Mouse (Mus musculus): ENCODE measurements around the gene Cct8l1. TPM values are rescaled to one million over a fixed set of nuclear protein-coding genes. Genes with fewer than 3 reads are reported as not detected.

The Cct8l1 gene
- polyA plus RNA-seq, 1 experiment from 2014 or later: not detected

DNA sequence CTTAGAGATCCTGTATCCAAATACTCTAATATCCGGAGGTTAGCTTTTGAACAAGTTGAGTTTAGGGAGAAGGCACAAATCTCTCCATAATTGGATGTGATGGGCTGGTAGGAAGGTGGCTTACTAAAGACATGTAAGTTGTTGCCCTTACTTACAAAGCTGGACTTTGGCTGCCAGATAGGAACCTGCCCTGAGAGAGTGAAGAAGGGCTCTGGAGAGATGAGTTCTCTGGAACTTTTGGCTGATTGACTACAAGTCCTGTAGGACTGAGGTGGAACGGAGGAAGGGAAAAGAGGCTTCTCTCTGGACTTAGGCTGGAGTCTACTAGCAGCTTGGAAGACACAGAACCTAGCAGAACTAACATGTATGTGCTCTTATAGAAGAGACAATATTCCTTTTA is 19.7 kb downstream of the Cct8l1 start:
- DNase-seq (ENCODE audit: low spot score) (no peak), ATAC-seq (ENCODE audit: insufficient number of reproducible peaks, low FRiP score, low TSS enrichment, low read depth) (no peak)
- Histone ChIP-seq H3K36me3 (ENCODE audit: control insufficient read depth, insufficient read depth, low read length) (no peaks in the 10 kb centered on the region), H3K4me1 (ENCODE audit: control insufficient read depth, insufficient read depth, low read length) (no peaks in the 10 kb centered on the region), H3K9ac (ENCODE audit: low read length) (no peak overlapping the region), H3K27me3 (ENCODE audit: control insufficient read depth, insufficient read depth, low read length) (no peaks in the 10 kb centered on the region), H3K4me3 (ENCODE audit: low read depth, low read length) (no peak overlapping the region), H3K9me3 (ENCODE audit: control insufficient read depth, low read length) (no peaks in the 10 kb centered on the region), H3K4me2 (ENCODE audit: low read depth, severe bottlenecking) (no peak overlapping the region), H3K27ac (replicated peaks; ENCODE audit: low read depth, low read length) (no peak overlapping the region)
- 84% methylated on average over 2 of the region's 2 CpGs for WGBS

- Histone ChIP-seq H3K27me3 (ENCODE audit: control insufficient read depth, insufficient read depth, low read length) (no peaks in the 10 kb centered on the region), H3K4me2 (ENCODE audit: low read depth, severe bottlenecking) (no peak overlapping the region), H3K4me3 (ENCODE audit: low read depth, low read length) (no peak overlapping the region), H3K9me3 (ENCODE audit: control insufficient read depth, low read length) (no peaks in the 10 kb centered on the region), H3K36me3 (ENCODE audit: control insufficient read depth, insufficient read depth, low read length) (no peaks in the 10 kb centered on the region), H3K27ac (replicated peaks; ENCODE audit: low read depth, low read length) (no peak overlapping the region), H3K9ac (ENCODE audit: low read length) (no peak overlapping the region), H3K4me1 (ENCODE audit: control insufficient read depth, insufficient read depth, low read length) (no peaks in the 10 kb centered on the region)
- 79% methylated on average over 2 of the region's 2 CpGs for WGBS
- ATAC-seq (ENCODE audit: insufficient number of reproducible peaks, low FRiP score, low TSS enrichment, low read depth) (no peak), DNase-seq (ENCODE audit: low spot score) (no peak)
These were observed 20.6 kb downstream of the Cct8l1 start for GRCm38 (mm10) chr5:25536451-25536850.

GRCm38 (mm10) chr5:25536921-25537409 is 21.1 kb downstream of the Cct8l1 start:
- no peaks in the 10 kb centered on the region for H3K27me3 ChIP-seq (ENCODE audit: control insufficient read depth, insufficient read depth, low read length)
- H3K9me3 ChIP-seq (ENCODE audit: control insufficient read depth, low read length): no peaks in the 10 kb centered on the region
- H3K9ac ChIP-seq (ENCODE audit: low read length): no peak overlapping the region
- H3K27ac ChIP-seq (replicated peaks; ENCODE audit: low read depth, low read length): no peak overlapping the region
- DNase-seq (ENCODE audit: low spot score) (no peak), ATAC-seq (ENCODE audit: insufficient number of reproducible peaks, low FRiP score, low TSS enrichment, low read depth) (no peak)
- H3K36me3 ChIP-seq (ENCODE audit: control insufficient read depth, insufficient read depth, low read length): no peaks in the 10 kb centered on the region
- WGBS: 56% methylated on average over 6 of the region's 6 CpGs
- no peaks in the 10 kb centered on the region for H3K4me1 ChIP-seq (ENCODE audit: control insufficient read depth, insufficient read depth, low read length)
- no peak overlapping the region for H3K4me3 ChIP-seq (ENCODE audit: low read depth, low read length)
- H3K4me2 ChIP-seq (ENCODE audit: low read depth, severe bottlenecking): no peak overlapping the region

GRCm38 (mm10) chr5:25540412-25540811 is 24.5 kb downstream of the Cct8l1 start:
- H3K4me3 ChIP-seq (ENCODE audit: low read depth, low read length): no peak overlapping the region

DNA sequence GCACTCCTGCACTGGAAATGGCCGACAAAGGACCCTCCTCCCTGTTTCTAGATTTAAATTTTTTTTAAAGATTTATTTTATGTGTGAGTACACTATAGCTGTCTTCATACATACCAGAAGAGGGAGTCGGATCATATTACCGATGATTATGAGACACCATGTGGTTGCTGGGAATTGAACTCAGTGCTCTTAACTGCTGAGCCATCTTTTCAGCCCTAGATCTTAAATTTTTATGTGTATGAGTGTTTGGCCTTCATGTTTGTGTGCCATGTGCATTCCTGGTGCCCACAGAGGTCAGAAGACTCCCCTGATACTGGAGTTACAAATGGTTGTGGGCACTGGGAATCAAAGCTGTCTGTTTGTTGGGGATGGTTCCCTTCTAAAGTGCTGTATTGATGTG is 25.1 kb downstream of the Cct8l1 start:
- no peak overlapping the region for H3K9ac ChIP-seq (ENCODE audit: low read length)
- ATAC-seq (ENCODE audit: insufficient number of reproducible peaks, low FRiP score, low TSS enrichment, low read depth) (no peak), DNase-seq (ENCODE audit: low spot score) (peak; percentile 4)
- no peaks in the 10 kb centered on the region for H3K4me1 ChIP-seq (ENCODE audit: control insufficient read depth, insufficient read depth, low read length)
- no peaks in the 10 kb centered on the region for H3K9me3 ChIP-seq (ENCODE audit: control insufficient read depth, low read length)
- H3K4me3 ChIP-seq (ENCODE audit: low read depth, low read length): no peak overlapping the region
- H3K27ac ChIP-seq (replicated peaks; ENCODE audit: low read depth, low read length): no peak overlapping the region
- H3K36me3 ChIP-seq (ENCODE audit: control insufficient read depth, insufficient read depth, low read length): no peaks in the 10 kb centered on the region
- 80% methylated on average over 3 of the region's 3 CpGs for WGBS
- H3K4me2 ChIP-seq (ENCODE audit: low read depth, severe bottlenecking): no peak overlapping the region
- no peaks in the 10 kb centered on the region for H3K27me3 ChIP-seq (ENCODE audit: control insufficient read depth, insufficient read depth, low read length)

More at GRCm38 (mm10) chr5:25540412-25540811, 24.5 kb downstream of the Cct8l1 start:
- Histone ChIP-seq H3K27ac (replicated peaks; ENCODE audit: low read depth, low read length) (no peak overlapping the region), H3K9me3 (ENCODE audit: control insufficient read depth, low read length) (no peaks in the 10 kb centered on the region), H3K4me1 (ENCODE audit: control insufficient read depth, insufficient read depth, low read length) (no peaks in the 10 kb centered on the region), H3K36me3 (ENCODE audit: control insufficient read depth, insufficient read depth, low read length) (no peaks in the 10 kb centered on the region), H3K27me3 (ENCODE audit: control insufficient read depth, insufficient read depth, low read length) (no peaks in the 10 kb centered on the region), H3K4me2 (ENCODE audit: low read depth, severe bottlenecking) (no peak overlapping the region), H3K9ac (ENCODE audit: low read length) (no peak overlapping the region)
- ATAC-seq (ENCODE audit: insufficient number of reproducible peaks, low FRiP score, low TSS enrichment, low read depth) (no peak), DNase-seq (ENCODE audit: low spot score) (no peak)

DNA sequence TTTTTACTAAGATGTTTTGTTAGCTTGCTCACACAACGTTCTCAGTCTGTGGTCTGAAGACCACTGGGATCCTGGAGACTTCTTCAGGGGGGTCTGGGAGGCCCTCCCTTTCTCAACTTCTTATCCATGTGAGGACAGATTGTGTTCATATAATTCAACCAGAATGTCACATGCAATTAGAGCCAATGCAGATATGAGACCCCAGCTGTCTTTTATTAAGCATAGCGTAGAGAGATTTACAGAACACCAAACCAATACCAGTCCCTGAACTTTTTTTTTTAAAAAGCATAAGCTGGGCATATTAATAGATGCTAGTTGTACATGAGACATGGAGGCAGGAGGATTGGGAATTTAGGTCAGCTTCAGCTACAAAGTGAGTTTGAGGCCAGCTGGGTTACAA is 25.8 kb downstream of the Cct8l1 start:
- Histone ChIP-seq H3K4me1 (ENCODE audit: control insufficient read depth, insufficient read depth, low read length) (no peaks in the 10 kb centered on the region), H3K4me3 (ENCODE audit: low read depth, low read length) (no peak overlapping the region), H3K4me2 (ENCODE audit: low read depth, severe bottlenecking) (no peak overlapping the region), H3K27ac (replicated peaks; ENCODE audit: low read depth, low read length) (no peak overlapping the region), H3K9me3 (ENCODE audit: control insufficient read depth, low read length) (no peaks in the 10 kb centered on the region), H3K9ac (ENCODE audit: low read length) (no peak overlapping the region), H3K27me3 (ENCODE audit: control insufficient read depth, insufficient read depth, low read length) (no peaks in the 10 kb centered on the region), H3K36me3 (ENCODE audit: control insufficient read depth, insufficient read depth, low read length) (no peaks in the 10 kb centered on the region)
- WGBS: 46% methylated on average over 2 of the region's 2 CpGs
- ATAC-seq (ENCODE audit: insufficient number of reproducible peaks, low FRiP score, low TSS enrichment, low read depth): no peak
- peak; percentile 17 for DNase-seq (ENCODE audit: low spot score)

DNA sequence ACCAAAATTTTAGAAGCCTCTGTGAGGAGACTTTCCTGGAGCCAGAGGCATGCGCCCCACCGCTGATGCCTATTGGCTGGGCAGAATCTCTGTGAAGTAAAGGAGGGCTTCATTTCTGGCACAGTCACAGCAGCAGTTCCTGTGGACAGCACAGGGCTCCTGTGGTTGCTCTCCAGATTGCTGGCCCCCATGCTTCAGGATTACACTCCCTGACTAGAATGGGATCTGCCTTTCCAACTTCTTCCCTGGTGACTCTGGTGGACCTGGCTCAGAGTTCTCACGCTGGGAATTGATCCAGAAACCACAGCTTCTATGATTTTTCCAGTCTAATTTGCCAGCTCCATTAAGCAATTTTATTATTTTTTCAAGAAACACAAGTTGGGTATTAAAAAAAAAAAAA is 28.2 kb downstream of the Cct8l1 start:
- no peak overlapping the region for H3K4me3 ChIP-seq (ENCODE audit: low read depth, low read length)
- ATAC-seq (ENCODE audit: insufficient number of reproducible peaks, low FRiP score, low TSS enrichment, low read depth): no peak
- no peaks in the 10 kb centered on the region for H3K27me3 ChIP-seq (ENCODE audit: control insufficient read depth, insufficient read depth, low read length)
- H3K9ac ChIP-seq (ENCODE audit: low read length): no peak overlapping the region
- H3K36me3 ChIP-seq (ENCODE audit: control insufficient read depth, insufficient read depth, low read length): no peaks in the 10 kb centered on the region
- DNase-seq (ENCODE audit: low spot score): peak; percentile 9
- no peaks in the 10 kb centered on the region for H3K4me1 ChIP-seq (ENCODE audit: control insufficient read depth, insufficient read depth, low read length)
- H3K9me3 ChIP-seq (ENCODE audit: control insufficient read depth, low read length): no peaks in the 10 kb centered on the region
- 91% methylated on average over 3 of the region's 3 CpGs for WGBS
- no peak overlapping the region for H3K27ac ChIP-seq (replicated peaks; ENCODE audit: low read depth, low read length)
- H3K4me2 ChIP-seq (ENCODE audit: low read depth, severe bottlenecking): no peak overlapping the region

GRCm38 (mm10) chr5:25544566-25544965 is 28.7 kb downstream of the Cct8l1 start:
- 83% methylated on average over 5 of the region's 5 CpGs for WGBS
- Histone ChIP-seq H3K9me3 (ENCODE audit: control insufficient read depth, low read length) (no peaks in the 10 kb centered on the region), H3K27ac (replicated peaks; ENCODE audit: low read depth, low read length) (no peak overlapping the region), H3K4me2 (ENCODE audit: low read depth, severe bottlenecking) (no peak overlapping the region), H3K36me3 (ENCODE audit: control insufficient read depth, insufficient read depth, low read length) (no peaks in the 10 kb centered on the region), H3K4me3 (ENCODE audit: low read depth, low read length) (no peak overlapping the region), H3K4me1 (ENCODE audit: control insufficient read depth, insufficient read depth, low read length) (no peaks in the 10 kb centered on the region), H3K9ac (ENCODE audit: low read length) (no peak overlapping the region), H3K27me3 (ENCODE audit: control insufficient read depth, insufficient read depth, low read length) (no peaks in the 10 kb centered on the region)
- no peak for ATAC-seq (ENCODE audit: insufficient number of reproducible peaks, low FRiP score, low TSS enrichment, low read depth)
- DNase-seq (ENCODE audit: low spot score): peak; percentile 12

- Histone ChIP-seq H3K9me3 (ENCODE audit: control insufficient read depth, low read length) (no peaks in the 10 kb centered on the region), H3K36me3 (ENCODE audit: control insufficient read depth, insufficient read depth, low read length) (no peaks in the 10 kb centered on the region), H3K4me2 (ENCODE audit: low read depth, severe bottlenecking) (no peak overlapping the region), H3K4me3 (ENCODE audit: low read depth, low read length) (no peak overlapping the region), H3K4me1 (ENCODE audit: control insufficient read depth, insufficient read depth, low read length) (no peaks in the 10 kb centered on the region), H3K27ac (replicated peaks; ENCODE audit: low read depth, low read length) (no peak overlapping the region), H3K27me3 (ENCODE audit: control insufficient read depth, insufficient read depth, low read length) (no peaks in the 10 kb centered on the region), H3K9ac (ENCODE audit: low read length) (no peak overlapping the region)
- DNase-seq (ENCODE audit: low spot score) (no peak), ATAC-seq (ENCODE audit: insufficient number of reproducible peaks, low FRiP score, low TSS enrichment, low read depth) (no peak)
- WGBS: 100% methylated on average over 2 of the region's 2 CpGs
These were observed 31.0 kb downstream of the Cct8l1 start for GRCm38 (mm10) chr5:25546912-25547311.

Measured in limb, embryonic 11.5 days (tissue).